Mouse (Mus musculus) 416B (cell line): ENCODE results near the gene Rpl35.

Experiments used
- DNase-seq: peaks from one replicate; pipeline ENCODE4 v3.0.0; 2011; ENCODE audit warnings: low read depth

Rpl35 gene

GRCm38 (mm10) chr2:38997386-38998374 is 7.7 kb downstream of the Rpl35 start, which contains the start of gene Wdr38:
TSS of gene Wdr38 (plus strand) at chr2:38997476.
- peak; percentile 90 for DNase-seq

- DNase-seq, result no peak
These were observed 13.0 kb downstream of the Rpl35 start for GRCm38 (mm10) chr2:38992452-38992851.

GRCm38 (mm10) chr2:38992004-38992403 is 13.4 kb downstream of the Rpl35 start:
- DNase-seq, result no peak

- DNase-seq, result no peak
These were observed 16.5 kb downstream of the Rpl35 start for GRCm38 (mm10) chr2:38988929-38989328.

GRCm38 (mm10) chr2:38987803-38988510 is 17.5 kb downstream of the Rpl35 start:
- DNase-seq, result peak; percentile 43

GRCm38 (mm10) chr2:38987371-38987770 is 18.1 kb downstream of the Rpl35 start:
- no peak for DNase-seq

- DNase-seq, result no peak
These were observed 18.8 kb downstream of the Rpl35 start for GRCm38 (mm10) chr2:38986580-38986979.

- DNase-seq, result no peak
These were observed 22.0 kb downstream of the Rpl35 start for GRCm38 (mm10) chr2:38983456-38983855.

- no peak for DNase-seq
These were observed 27.6 kb downstream of the Rpl35 start for GRCm38 (mm10) chr2:38977837-38978236.

GRCm38 (mm10) chr2:38975941-38976805 is 29.3 kb downstream of the Rpl35 start:
- no peak for DNase-seq

- no peak for DNase-seq
These were observed 30.2 kb downstream of the Rpl35 start for GRCm38 (mm10) chr2:38975181-38975580.

GRCm38 (mm10) chr2:38974171-38974570 is 31.3 kb downstream of the Rpl35 start:
- peak; percentile 74 for DNase-seq

GRCm38 (mm10) chr2:38973701-38974100 is 31.7 kb downstream of the Rpl35 start:
- no peak for DNase-seq

- no peak for DNase-seq
These were observed 32.2 kb downstream of the Rpl35 start for GRCm38 (mm10) chr2:38973223-38973622.

- DNase-seq, result no peak
These were observed 35.4 kb downstream of the Rpl35 start for GRCm38 (mm10) chr2:38970057-38970456.

- no peak for DNase-seq
These were observed 35.8 kb downstream of the Rpl35 start for GRCm38 (mm10) chr2:38969650-38970049.

- no peak for DNase-seq
These were observed 41.2 kb downstream of the Rpl35 start for GRCm38 (mm10) chr2:38964198-38964597.

- peak; percentile 56 for DNase-seq
These were observed 47.7 kb downstream of the Rpl35 start for GRCm38 (mm10) chr2:38957671-38958223.

GRCm38 (mm10) chr2:38956062-38956461 is 49.4 kb downstream of the Rpl35 start:
- no peak for DNase-seq

- no peak for DNase-seq
These were observed 52.1 kb downstream of the Rpl35 start for GRCm38 (mm10) chr2:38953152-38953883.
